ENCODE assay signal across 25 mouse cellular contexts in genomic region chr19:57936865-57937264, GRCm38 (mm10).
DNase-seq lines count a peak whose midpoint lies in the region; ATAC-seq and TF ChIP-seq lines count a peak whose summit lies in the region.
"Had no signal": no experiment of that assay in that cellular context is flagged by ENCODE, and none has a peak within 500 bp of the region (broad histone marks: within the 10 kb centered on the region; RNA-seq: fewer than 3 reads in every experiment).

No protein-coding gene starts in this region.

- no peaks in the 10 kb centered on the region for H3K79me2 ChIP-seq in MEL (ENCODE audit: control insufficient read depth, insufficient read depth, low read length, poor library complexity)

- TF ChIP-seq EP300 in MEL (IDR thresholded peaks at IDR 0.05; ENCODE audit: low read depth in 1 of 2, low read length in 2 of 2): no peak

- TF ChIP-seq RAD21 in MEL (IDR thresholded peaks at IDR 0.05; ENCODE audit: low read depth, low read length): no peak

- WGBS in forebrain, embryonic 12.5 days: 96% methylated on average over 3 of the region's 3 CpGs
- 97% methylated on average over 3 of the region's 3 CpGs for WGBS in forebrain, embryonic 16.5 days

- H3K4me2 ChIP-seq in forebrain, embryonic 12.5 days: no peak overlapping the region
- no peak overlapping the region for H3K4me2 ChIP-seq in forebrain, embryonic 16.5 days (ENCODE audit: low read length)
- H3K4me2 ChIP-seq: embryonic facial prominence, embryonic 13.5 days; embryonic facial prominence, embryonic 15.5 days; forebrain, embryonic 13.5 days; forebrain, embryonic 15.5 days had no signal

- no peak for TF ChIP-seq CTCF in MEL (IDR thresholded peaks at IDR 0.05 in 2 of 3, conservative IDR thresholded peaks at IDR 0.05 in 1 of 3; ENCODE audit: control insufficient read depth in 1 of 3, insufficient read depth in 1 of 3, low read depth in 2 of 3, low read length in 3 of 3, poor library complexity in 1 of 3, severe bottlenecking in 1 of 3)

- no peak overlapping the region for H3K4me3 ChIP-seq in forebrain, embryonic 12.5 days (replicated peaks)
- no peak overlapping the region for H3K4me3 ChIP-seq in forebrain, embryonic 16.5 days (replicated peaks; ENCODE audit: low read length)
- peak overlapping the region; percentile 56 for H3K4me3 ChIP-seq in megakaryocyte, embryonic 14.5 days (replicated peaks)
- H3K4me3 ChIP-seq in MEL (ENCODE audit: control insufficient read depth in 1 of 2, insufficient read depth in 1 of 2, low read depth in 2 of 2, low read length in 2 of 2): no peak overlapping the region
- H3K4me3 ChIP-seq: embryonic facial prominence, embryonic 13.5 days; embryonic facial prominence, embryonic 15.5 days; erythroblast, embryonic 14.5 days; forebrain, embryonic 10.5 days; forebrain, embryonic 13.5 days; forebrain, embryonic 15.5 days had no signal

- ATAC-seq in forebrain, embryonic 12.5 days (ENCODE audit: low FRiP score): no peak
- no peak for ATAC-seq in forebrain, embryonic 16.5 days
- ATAC-seq in megakaryocyte, adult 5-6 weeks (ENCODE audit: poor library complexity, severe bottlenecking): no peak
- ATAC-seq: CD4-positive, CD25-positive, alpha-beta regulatory T cell, adult 4 months; forebrain, embryonic 13.5 days; forebrain, embryonic 15.5 days had no signal

- no peaks in the 10 kb centered on the region for H3K27me3 ChIP-seq in forebrain, embryonic 12.5 days
- no peaks in the 10 kb centered on the region for H3K27me3 ChIP-seq in forebrain, embryonic 16.5 days (replicated peaks; ENCODE audit: control insufficient read depth, insufficient read depth, low read length)
- peaks cover 4% of the 10 kb centered on the region for H3K27me3 ChIP-seq in megakaryocyte, embryonic 14.5 days (replicated peaks)
- H3K27me3 ChIP-seq in MEL (ENCODE audit: control insufficient read depth in 1 of 2, insufficient read depth in 2 of 2, low read length in 2 of 2): no peaks in the 10 kb centered on the region
- H3K27me3 ChIP-seq: CH12.LX; embryonic facial prominence, embryonic 13.5 days; embryonic facial prominence, embryonic 15.5 days; forebrain, embryonic 13.5 days; forebrain, embryonic 15.5 days had no signal

- peak overlapping the region; percentile 50; the same call in 1 of the 2 replicates for H3K27ac ChIP-seq in forebrain, embryonic 12.5 days
- no peak overlapping the region for H3K27ac ChIP-seq in forebrain, embryonic 16.5 days (ENCODE audit: low read length)
- no peak overlapping the region for H3K27ac ChIP-seq in MEL (ENCODE audit: control insufficient read depth, low read depth, low read length)
- H3K27ac ChIP-seq: embryonic facial prominence, embryonic 13.5 days; embryonic facial prominence, embryonic 15.5 days; forebrain, embryonic 10.5 days; forebrain, embryonic 13.5 days; forebrain, embryonic 15.5 days had no signal

- H3K9ac ChIP-seq in forebrain, embryonic 12.5 days: 0 out of 2 replicates have a peak overlapping the region, but pooled peaks have one; percentile 2
- no peak overlapping the region for H3K9ac ChIP-seq in forebrain, embryonic 16.5 days (replicated peaks; ENCODE audit: low read depth, low read length)
- H3K9ac ChIP-seq in MEL (ENCODE audit: control insufficient read depth, low read depth, low read length, poor library complexity, severe bottlenecking): no peak overlapping the region
- H3K9ac ChIP-seq: embryonic facial prominence, embryonic 13.5 days; embryonic facial prominence, embryonic 15.5 days; forebrain, embryonic 13.5 days; forebrain, embryonic 15.5 days had no signal

- TF ChIP-seq POLR2A in MEL (IDR thresholded peaks at IDR 0.05; ENCODE audit: control insufficient read depth in 1 of 2, insufficient read depth in 1 of 2, low read depth in 1 of 2, low read length in 2 of 2, poor library complexity in 1 of 2): no peak

- H3K4me1 ChIP-seq in forebrain, embryonic 12.5 days: peaks cover 9% of the 10 kb centered on the region
- peaks cover 7% of the 10 kb centered on the region for H3K4me1 ChIP-seq in forebrain, embryonic 16.5 days (replicated peaks; ENCODE audit: control insufficient read depth, insufficient read depth, low read length)
- H3K4me1 ChIP-seq in megakaryocyte, embryonic 14.5 days: no peaks in the 10 kb centered on the region; the same call in 1 of the 2 replicates
- H3K4me1 ChIP-seq in MEL (ENCODE audit: control insufficient read depth in 1 of 2, insufficient read depth in 2 of 2, low read length in 2 of 2): no peaks in the 10 kb centered on the region; a peak in 1 of 4 replicates
- H3K4me1 ChIP-seq: embryonic facial prominence, embryonic 13.5 days; embryonic facial prominence, embryonic 15.5 days had no signal

- no peaks in the 10 kb centered on the region for H3K9me3 ChIP-seq in forebrain, embryonic 12.5 days
- H3K9me3 ChIP-seq in forebrain, embryonic 16.5 days (ENCODE audit: control insufficient read depth, low read length): no peaks in the 10 kb centered on the region
- peaks cover 4% of the 10 kb centered on the region; the same call in 1 of the 2 replicates for H3K9me3 ChIP-seq in megakaryocyte, embryonic 14.5 days
- no peaks in the 10 kb centered on the region for H3K9me3 ChIP-seq in MEL (replicated peaks; ENCODE audit: insufficient read depth, low read length)
- H3K9me3 ChIP-seq: embryonic facial prominence, embryonic 13.5 days; embryonic facial prominence, embryonic 15.5 days; forebrain, embryonic 10.5 days; forebrain, embryonic 13.5 days; forebrain, embryonic 15.5 days had no signal

- DNase-seq in MEL (ENCODE audit: low read depth, low spot score): no peak
- DNase-seq: adrenal gland, adult 2 months; adrenal gland, postnatal 10 days; adrenal gland, postnatal 25 days; B cell, adult 2 months; cerebellum, adult 11 months; cerebellum, adult 18-20 months; cerebellum, adult 8-10 months; cerebellum, adult 9-11 months; cerebellum, postnatal 14 days; cerebellum, postnatal 36 days; embryo, embryonic 11 days had no signal

- H3K36me3 ChIP-seq in forebrain, embryonic 12.5 days (replicated peaks): no peaks in the 10 kb centered on the region
- no peaks in the 10 kb centered on the region for H3K36me3 ChIP-seq in forebrain, embryonic 16.5 days (ENCODE audit: control insufficient read depth, insufficient read depth)
- no peaks in the 10 kb centered on the region for H3K36me3 ChIP-seq in megakaryocyte, embryonic 14.5 days (replicated peaks; ENCODE audit: low read length)
- H3K36me3 ChIP-seq in MEL (ENCODE audit: control insufficient read depth in 1 of 2, insufficient read depth in 2 of 2, low read length in 2 of 2): no peaks in the 10 kb centered on the region
- H3K36me3 ChIP-seq: embryonic facial prominence, embryonic 15.5 days; forebrain, embryonic 10.5 days; forebrain, embryonic 15.5 days; G1E had no signal

TF ChIP-seq in MEL, 35 proteins besides CTCF, POLR2A, EP300 and RAD21:
- no peak for TF ChIP-seq JUND (IDR thresholded peaks at IDR 0.05; ENCODE audit: low read depth, low read length)
- peak; percentile 91; the same call in 1 of the 2 replicates for TF ChIP-seq POLR2AphosphoS5 (IDR thresholded peaks at IDR 0.05; ENCODE audit: borderline replicate concordance, low read depth, low read length)
- no peak for TF ChIP-seq CHD2 (IDR thresholded peaks at IDR 0.05; ENCODE audit: low read length)
- no peak for TF ChIP-seq ZKSCAN1 (IDR thresholded peaks at IDR 0.05; ENCODE audit: low read depth, low read length)
- no peak for TF ChIP-seq TBP (IDR thresholded peaks at IDR 0.05; ENCODE audit: low read depth, low read length)
- TF ChIP-seq SIN3A (IDR thresholded peaks at IDR 0.05; ENCODE audit: low read length): no peak
